Mouse (Mus musculus) limb, embryonic 15.5 days (tissue): ENCODE results near the gene Bphl. TPM values are rescaled to one million over a fixed set of nuclear protein-coding genes. Genes with fewer than 3 reads are reported as not detected.
A peak's percentile ranks its signal among the peaks of the same experiment; 100 is the strongest.
"Not testable (repeated sequence)": the region's sequence is repeated elsewhere in the genome, so short reads cannot be mapped to it uniquely, and the experiment has no call there.

Source experiments
- ATAC-seq: fragments of 200-750 bp; cut with Nextera tagmentation; 2 replicates; pipeline ENCODE4 v1.8.0; 2017; ENCODE audit warnings: low read depth, moderate TSS enrichment; ENCODE audit not compliant: insufficient number of reproducible peaks, low FRiP score, low TSS enrichment
- H3K27ac ChIP-seq: fragments of 300-500 bp; sonication (generic); 2 replicates; pipeline ENCODE4 v1.5.1; 2015; ENCODE audit warnings: moderate library complexity, mild to moderate bottlenecking, inconsistent platforms
- H3K27me3 ChIP-seq: fragments of 300-500 bp; sonication (generic); 2 replicates; pipeline ENCODE4 v1.6.1; 2015; ENCODE audit warnings: inconsistent platforms
- H3K36me3 ChIP-seq: fragments of 300-500 bp; sonication (generic); 2 replicates; pipeline ENCODE4 v1.6.1; 2015; ENCODE audit warnings: inconsistent platforms
- H3K4me1 ChIP-seq: fragments of 300-500 bp; sonication (generic); 2 replicates; pipeline ENCODE4 v1.6.1; 2015; ENCODE audit warnings: inconsistent platforms
- H3K4me2 ChIP-seq: fragments of 300-500 bp; sonication (generic); 2 replicates; pipeline ENCODE4 v1.6.1; 2015; ENCODE audit warnings: mild to moderate bottlenecking, inconsistent platforms
- H3K4me3 ChIP-seq: fragments of 300-500 bp; sonication (generic); 2 replicates; pipeline ENCODE4 v1.5.1; 2015; ENCODE audit warnings: mild to moderate bottlenecking, inconsistent platforms
- H3K9ac ChIP-seq: fragments of 300-500 bp; sonication (generic); 2 replicates; pipeline ENCODE4 v1.6.1; 2015; ENCODE audit warnings: inconsistent platforms
- H3K9me3 ChIP-seq: fragments of 300-500 bp; sonication (generic); 2 replicates; pipeline ENCODE4 v1.6.1; 2016; ENCODE audit warnings: inconsistent platforms
- WGBS: fragments of 180-500 bp; shearing (Covaris S2); methylation state at CpG from one replicate; pipeline ENCODE4 v1.1.7; 2015; 5-methylcytosine and 5-hydroxymethylcytosine counted together
- polyA plus RNA-seq: library from polyadenylated mRNA; unstranded; fragments of >200 nt; fragmentation: Nextera tagmentation; extraction: Ambion mirVana; gene quantifications from 2 replicates; pipeline ENCODE4 v1.2.1, GENCODE M21; 2015

Gene Bphl
- polyA plus RNA-seq, 1 experiment from 2014 or later: 38.9 TPM

GRCm38 (mm10) chr13:34077492-34078271 lies 40.3 kb downstream of the Bphl start, which contains the start of gene Tubb2a:
TSS of gene Tubb2a (minus strand) at chr13:34078007.
- Histone ChIP-seq H3K4me1 (peaks cover 21% of the 10 kb centered on the region), H3K4me3 (peak within 1 kb of the TSS; percentile 70), H3K36me3 (peaks cover 11% of the 10 kb centered on the region), H3K9ac (peak within 1 kb of the TSS; percentile 62), H3K27me3 (no peaks in the 10 kb centered on the region), H3K4me2 (peak within 1 kb of the TSS; percentile 84), H3K27ac (peak within 1 kb of the TSS; percentile 58), H3K9me3 (no peaks in the 10 kb centered on the region)
- ATAC-seq: peak; percentile 85
- WGBS: 2% methylated on average over 45 of the region's 45 CpGs

- ATAC-seq: peak; percentile 10; the same call in 1 of the 2 replicates
- H3K4me2 ChIP-seq: peak overlapping the region; percentile 84
- peaks cover 6% of the 10 kb centered on the region for H3K36me3 ChIP-seq
- 29% methylated on average over 16 of the region's 16 CpGs for WGBS
- H3K9me3 ChIP-seq: no peaks in the 10 kb centered on the region
- H3K4me1 ChIP-seq: peaks cover 21% of the 10 kb centered on the region
- no peak overlapping the region for H3K9ac ChIP-seq
- no peaks in the 10 kb centered on the region for H3K27me3 ChIP-seq
- peak overlapping the region; percentile 70 for H3K4me3 ChIP-seq
- H3K27ac ChIP-seq: 0 out of 2 replicates have a peak overlapping the region, but pooled peaks have one; percentile 58
Measured at GRCm38 (mm10) chr13:34078500-34079280, 41.3 kb downstream of the Bphl start.

GRCm38 (mm10) chr13:34079801-34080200 lies 42.4 kb downstream of the Bphl start:
- 88% methylated on average over 3 of the region's 3 CpGs for WGBS
- H3K4me3 ChIP-seq: no peak overlapping the region
- no peak overlapping the region for H3K9ac ChIP-seq

GRCm38 (mm10) chr13:34081926-34082325 lies 44.5 kb downstream of the Bphl start:
- no peak overlapping the region for H3K9ac ChIP-seq
- no peak overlapping the region for H3K4me2 ChIP-seq
- H3K27ac ChIP-seq: no peak overlapping the region
- H3K36me3 ChIP-seq: no peaks in the 10 kb centered on the region
- no peaks in the 10 kb centered on the region for H3K27me3 ChIP-seq
- no peak for ATAC-seq
- H3K9me3 ChIP-seq: no peaks in the 10 kb centered on the region
- no peak overlapping the region for H3K4me3 ChIP-seq
- WGBS: 77% methylated on average over 4 of the region's 4 CpGs
- peaks cover 22% of the 10 kb centered on the region for H3K4me1 ChIP-seq

More at GRCm38 (mm10) chr13:34079801-34080200, 42.4 kb downstream of the Bphl start:
- Histone ChIP-seq H3K4me1 (peaks cover 29% of the 10 kb centered on the region), H3K9me3 (no peaks in the 10 kb centered on the region), H3K27ac (no peak overlapping the region), H3K27me3 (no peaks in the 10 kb centered on the region), H3K4me2 (no peak overlapping the region), H3K36me3 (peaks cover 5% of the 10 kb centered on the region)
- no peak for ATAC-seq

GRCm38 (mm10) chr13:34084026-34084750 lies 46.8 kb downstream of the Bphl start:
- no peaks in the 10 kb centered on the region for H3K9me3 ChIP-seq
- H3K27me3 ChIP-seq: no peaks in the 10 kb centered on the region
- peaks cover 8% of the 10 kb centered on the region; the same call in 1 of the 2 replicates for H3K4me1 ChIP-seq
- no peaks in the 10 kb centered on the region for H3K36me3 ChIP-seq
- 49% methylated on average over 9 of the region's 9 CpGs for WGBS
- peak overlapping the region; percentile 82 for H3K27ac ChIP-seq
- no peak overlapping the region for H3K4me3 ChIP-seq
- H3K9ac ChIP-seq: no peak overlapping the region
- ATAC-seq: no peak
- no peak overlapping the region for H3K4me2 ChIP-seq

GRCm38 (mm10) chr13:34087052-34087812 lies 49.8 kb downstream of the Bphl start:
- H3K27me3 ChIP-seq: no peaks in the 10 kb centered on the region
- no peak overlapping the region for H3K9ac ChIP-seq
- peaks cover 8% of the 10 kb centered on the region; the same call in 1 of the 2 replicates for H3K4me1 ChIP-seq
- H3K4me2 ChIP-seq: no peak overlapping the region
- H3K4me3 ChIP-seq: no peak overlapping the region
- H3K27ac ChIP-seq: 0 out of 2 replicates have a peak overlapping the region, but pooled peaks have one; percentile 0
- no peaks in the 10 kb centered on the region for H3K9me3 ChIP-seq
- no peak for ATAC-seq
- 51% methylated on average over 7 of the region's 7 CpGs for WGBS
- H3K36me3 ChIP-seq: no peaks in the 10 kb centered on the region

GRCm38 (mm10) chr13:34088201-34088649 lies 50.8 kb downstream of the Bphl start:
- WGBS: 58% methylated on average over 5 of the region's 5 CpGs
- not testable (repeated sequence) for H3K4me1 ChIP-seq, H3K9me3 ChIP-seq, H3K27me3 ChIP-seq, H3K4me3 ChIP-seq, ATAC-seq, H3K4me2 ChIP-seq, H3K27ac ChIP-seq, H3K9ac ChIP-seq, H3K36me3 ChIP-seq

GRCm38 (mm10) chr13:34088871-34089288 lies 51.5 kb downstream of the Bphl start:
- Histone ChIP-seq H3K4me3 (no peak overlapping the region), H3K4me2 (no peak overlapping the region), H3K36me3 (no peaks in the 10 kb centered on the region), H3K4me1 (peaks cover 5% of the 10 kb centered on the region; the same call in 1 of the 2 replicates), H3K9me3 (no peaks in the 10 kb centered on the region), H3K27ac (no peak overlapping the region), H3K9ac (no peak overlapping the region), H3K27me3 (no peaks in the 10 kb centered on the region)
- ATAC-seq: no peak
- 62% methylated on average over 7 of the region's 7 CpGs for WGBS

GRCm38 (mm10) chr13:34089358-34089757 lies 52.0 kb downstream of the Bphl start:
- Histone ChIP-seq H3K27ac (no peak overlapping the region), H3K9me3 (no peaks in the 10 kb centered on the region), H3K36me3 (no peaks in the 10 kb centered on the region), H3K4me3 (no peak overlapping the region), H3K27me3 (no peaks in the 10 kb centered on the region), H3K9ac (no peak overlapping the region), H3K4me1 (peaks cover under 1% of the 10 kb centered on the region; the same call in 1 of the 2 replicates), H3K4me2 (no peak overlapping the region)
- no peak for ATAC-seq
- 62% methylated on average over 3 of the region's 3 CpGs for WGBS

- no peak overlapping the region for H3K4me3 ChIP-seq
- no peaks in the 10 kb centered on the region for H3K27me3 ChIP-seq
- H3K4me1 ChIP-seq: 0 out of 2 replicates have a peak, but pooled peaks cover 4% of the 10 kb centered on the region
- 47% methylated on average over 7 of the region's 7 CpGs for WGBS
- peak overlapping the region; percentile 17; the same call in 1 of the 2 replicates for H3K27ac ChIP-seq
- ATAC-seq: no peak
- no peak overlapping the region for H3K9ac ChIP-seq
- H3K36me3 ChIP-seq: no peaks in the 10 kb centered on the region
- H3K9me3 ChIP-seq: no peaks in the 10 kb centered on the region
- no peak overlapping the region for H3K4me2 ChIP-seq
Measured at GRCm38 (mm10) chr13:34095542-34096435, 58.4 kb downstream of the Bphl start.
